17 mouse cellular contexts compared by ENCODE assay signal in genomic region chr2:135862489-135863390, GRCm38 (mm10).
DNase-seq lines count a peak whose midpoint lies in the region; ATAC-seq and TF ChIP-seq lines count a peak whose summit lies in the region.
"Had no signal": no experiment of that assay in that cellular context is flagged by ENCODE, and none has a peak within 500 bp of the region (broad histone marks: within the 10 kb centered on the region; RNA-seq: fewer than 3 reads in every experiment).

No protein-coding gene starts in this region.

- peak overlapping the region; percentile 64; the same call in 1 of the 2 replicates for H3K27ac ChIP-seq in heart, embryonic 13.5 days (replicated peaks)
- no peak overlapping the region for H3K27ac ChIP-seq in midbrain, embryonic 11.5 days (ENCODE audit: low read depth, low read length)
- no peak overlapping the region for H3K27ac ChIP-seq in midbrain, embryonic 15.5 days
- H3K27ac ChIP-seq: forebrain, embryonic 12.5 days; intestine, embryonic 15.5 days; limb, embryonic 12.5 days; macrophage had no signal

- H3K4me2 ChIP-seq in heart, embryonic 13.5 days, result no peak overlapping the region
- no peak overlapping the region for H3K4me2 ChIP-seq in midbrain, embryonic 11.5 days
- no peak overlapping the region for H3K4me2 ChIP-seq in midbrain, embryonic 15.5 days
- peak overlapping the region; percentile 61 for H3K4me2 ChIP-seq in myocyte (ENCODE audit: low read depth)
- H3K4me2 ChIP-seq: forebrain, embryonic 12.5 days; intestine, embryonic 15.5 days; limb, embryonic 12.5 days; lung, embryonic 14.5 days had no signal

- no peaks in the 10 kb centered on the region for H3K79me2 ChIP-seq in myocyte (ENCODE audit: control insufficient read depth, insufficient read depth)

- no peak overlapping the region for H3K4me3 ChIP-seq in heart, embryonic 13.5 days
- no peak overlapping the region for H3K4me3 ChIP-seq in midbrain, embryonic 11.5 days (ENCODE audit: low read depth, low read length)
- no peak overlapping the region for H3K4me3 ChIP-seq in midbrain, embryonic 15.5 days
- no peak overlapping the region for H3K4me3 ChIP-seq in myocyte
- H3K4me3 ChIP-seq: forebrain, embryonic 12.5 days; intestine, embryonic 15.5 days; limb, embryonic 12.5 days had no signal

- no peak for ATAC-seq in heart, embryonic 13.5 days (ENCODE audit: extremely low read depth, insufficient number of reproducible peaks, low FRiP score, low TSS enrichment)
- no peak for ATAC-seq in midbrain, embryonic 11.5 days (ENCODE audit: low FRiP score)
- ATAC-seq in midbrain, embryonic 15.5 days (replicated peaks), result no peak
- ATAC-seq: intestine, embryonic 15.5 days; midbrain, embryonic 16.5 days had no signal

- DNase-seq in heart, adult 9 months (ENCODE audit: low spot score in 2 of 2), result no peak
- peak; percentile 64 for DNase-seq in midbrain, embryonic 11.5 days (ENCODE audit: low spot score, missing footprints)
- DNase-seq in induced T-regulatory cell, adult 2 months (ENCODE audit: low read depth), result peak; percentile 50
- DNase-seq in frontal cortex, adult 2 months (ENCODE audit: extremely low spot score in 1 of 2, low spot score in 1 of 2), result no peak
- no peak for DNase-seq in thymus, postnatal 36 days
- DNase-seq: adrenal gland, adult 8-10 months; cerebellum, adult 8-10 months; thymus, postnatal 25 days had no signal

- no peak overlapping the region for H3ac ChIP-seq in myocyte (ENCODE audit: control insufficient read depth, insufficient read length)

- WGBS in heart, embryonic 13.5 days, result 30% methylated on average over 5 of the region's 5 CpGs
- 87% methylated on average over 5 of the region's 5 CpGs for WGBS in midbrain, embryonic 11.5 days
- WGBS in midbrain, embryonic 15.5 days, result 84% methylated on average over 5 of the region's 5 CpGs

- peaks cover 50% of the 10 kb centered on the region for H3K4me1 ChIP-seq in heart, embryonic 13.5 days
- no peaks in the 10 kb centered on the region for H3K4me1 ChIP-seq in midbrain, embryonic 11.5 days (ENCODE audit: control insufficient read depth, insufficient read depth, low read length)
- H3K4me1 ChIP-seq in midbrain, embryonic 15.5 days, result peaks cover 5% of the 10 kb centered on the region; the same call in 1 of the 2 replicates
- H3K4me1 ChIP-seq: forebrain, embryonic 12.5 days had no signal

- H3K9me3 ChIP-seq in heart, embryonic 13.5 days, result no peaks in the 10 kb centered on the region
- no peaks in the 10 kb centered on the region for H3K9me3 ChIP-seq in midbrain, embryonic 11.5 days (ENCODE audit: control insufficient read depth, low read length)
- H3K9me3 ChIP-seq in midbrain, embryonic 15.5 days, result no peaks in the 10 kb centered on the region
- H3K9me3 ChIP-seq: forebrain, embryonic 12.5 days; intestine, embryonic 15.5 days; limb, embryonic 12.5 days had no signal

- H3K36me3 ChIP-seq in heart, embryonic 13.5 days, result no peaks in the 10 kb centered on the region
- H3K36me3 ChIP-seq in midbrain, embryonic 11.5 days (ENCODE audit: control insufficient read depth, insufficient read depth, low read length), result no peaks in the 10 kb centered on the region; the same call in 1 of the 2 replicates
- H3K36me3 ChIP-seq in midbrain, embryonic 15.5 days (replicated peaks), result no peaks in the 10 kb centered on the region
- H3K36me3 ChIP-seq in myocyte (ENCODE audit: control insufficient read depth, insufficient read depth), result no peaks in the 10 kb centered on the region
- H3K36me3 ChIP-seq: forebrain, embryonic 12.5 days; intestine, embryonic 15.5 days; limb, embryonic 12.5 days had no signal

- no peak for TF ChIP-seq POLR2A in myocyte (IDR thresholded peaks at IDR 0.05; ENCODE audit: insufficient read length, low read depth)

- H3K27me3 ChIP-seq in heart, embryonic 13.5 days (replicated peaks), result no peaks in the 10 kb centered on the region
- no peaks in the 10 kb centered on the region for H3K27me3 ChIP-seq in midbrain, embryonic 11.5 days (ENCODE audit: control insufficient read depth, insufficient read depth, low read length)
- H3K27me3 ChIP-seq in midbrain, embryonic 15.5 days (replicated peaks), result no peaks in the 10 kb centered on the region
- no peaks in the 10 kb centered on the region for H3K27me3 ChIP-seq in myocyte (ENCODE audit: control insufficient read depth, insufficient read depth, insufficient read length)
- H3K27me3 ChIP-seq: forebrain, embryonic 12.5 days; intestine, embryonic 15.5 days; limb, embryonic 12.5 days had no signal

- no peak overlapping the region for H3K9ac ChIP-seq in heart, embryonic 13.5 days
- H3K9ac ChIP-seq in midbrain, embryonic 11.5 days (ENCODE audit: low read length), result no peak overlapping the region
- no peak overlapping the region for H3K9ac ChIP-seq in midbrain, embryonic 15.5 days
- H3K9ac ChIP-seq: forebrain, embryonic 12.5 days; intestine, embryonic 15.5 days; limb, embryonic 12.5 days; lung, embryonic 14.5 days had no signal

TF ChIP-seq in myocyte, 11 proteins besides CTCF, POLR2A, EP300 and RAD21:
- no peak for TF ChIP-seq USF1 (IDR thresholded peaks at IDR 0.05; ENCODE audit: low read depth)
- TF ChIP-seq POLR2AphosphoS2 (IDR thresholded peaks at IDR 0.05; ENCODE audit: insufficient read length, low read depth), result no peak
- TF ChIP-seq SRF (IDR thresholded peaks at IDR 0.05; ENCODE audit: control insufficient read depth, insufficient read length, low read depth), result no peak
- TF ChIP-seq TCF12 (IDR thresholded peaks at IDR 0.05; ENCODE audit: insufficient read depth, poor library complexity, severe bottlenecking), result no peak
- no peak for TF ChIP-seq CEBPB (IDR thresholded peaks at IDR 0.05; ENCODE audit: insufficient read depth, poor library complexity, severe bottlenecking)
- TF ChIP-seq TCF3 (IDR thresholded peaks at IDR 0.05; ENCODE audit: insufficient read length, low read depth), result no peak
- TF ChIP-seq MYOG (IDR thresholded peaks at IDR 0.05; ENCODE audit: control insufficient read depth in 1 of 3, insufficient read depth in 1 of 3, insufficient read length in 2 of 3, low read depth in 2 of 3), result peak in 1 of 3 experiments; percentile 24
- TF ChIP-seq MAX (IDR thresholded peaks at IDR 0.05; ENCODE audit: low read depth), result no peak
- TF ChIP-seq REST (IDR thresholded peaks at IDR 0.05; ENCODE audit: insufficient read depth, insufficient read length), result no peak
- no peak for TF ChIP-seq E2F4 (IDR thresholded peaks at IDR 0.05; ENCODE audit: insufficient read depth)
- TF ChIP-seq MYOD1 (IDR thresholded peaks at IDR 0.05; ENCODE audit: control insufficient read depth in 1 of 3, insufficient read length in 2 of 3, low read depth in 2 of 3), result peak in 2 of 3 experiments; percentile 32 to 56

Comparison
In these comparisons a context has a peak if more than half of its experiments do, and no peak if none do; other contexts are left out.
1. DNase-seq: peak in midbrain, embryonic 11.5 days (single experiment) and induced T-regulatory cell, adult 2 months (single experiment); none in heart, adult 9 months (0 of 2), frontal cortex, adult 2 months (0 of 2) and thymus, postnatal 36 days (0 of 2).